Mouse (Mus musculus): ENCODE results near the gene Mapk6.

DNA sequence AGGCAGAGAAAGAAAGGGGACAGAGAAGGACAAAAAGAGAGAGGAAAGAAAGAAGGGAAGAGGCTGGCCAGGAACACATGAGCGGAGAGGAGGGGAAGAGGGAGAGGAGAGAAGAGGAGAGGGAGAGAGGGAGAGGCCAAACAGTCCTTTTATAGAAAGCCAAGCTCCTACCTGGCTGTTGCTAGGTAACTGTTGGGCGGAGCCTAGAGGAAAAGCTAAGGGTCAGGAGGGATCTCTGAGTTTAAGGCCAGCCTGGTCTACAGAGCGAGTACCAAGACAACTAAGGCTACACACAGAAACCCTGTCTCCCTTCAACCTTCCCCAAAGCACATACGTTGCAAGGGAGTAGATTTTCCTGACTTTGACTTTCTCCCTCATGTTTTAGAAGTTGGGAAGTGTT lies 25.5 kb upstream of the Mapk6 start:
- no peak for TF ChIP-seq CTCF (IDR thresholded peaks at IDR 0.05; ENCODE audit: borderline replicate concordance, extremely low read depth, insufficient read depth, insufficient read length)
- no peak for TF ChIP-seq POLR2A (IDR thresholded peaks at IDR 0.05; ENCODE audit: borderline replicate concordance, extremely low read depth, insufficient read depth, insufficient read length, poor library complexity, severe bottlenecking)

All from brain, embryonic 14.5 days (tissue).